Mouse (Mus musculus): ENCODE results near the gene Cmss1.

Gene Cmss1

GRCm38 (mm10) chr16:57346258-57346657 is 260.4 kb downstream of the Cmss1 start:
- no peak for DNase-seq (ENCODE audit: low spot score in 2 of 2)

GRCm38 (mm10) chr16:57340613-57340898 is 266.1 kb downstream of the Cmss1 start:
- no peak for DNase-seq (ENCODE audit: low spot score in 2 of 2)

- no peak for DNase-seq (ENCODE audit: low spot score in 2 of 2)
Measured at GRCm38 (mm10) chr16:57339765-57340612, 266.7 kb downstream of the Cmss1 start.

- no peak for DNase-seq (ENCODE audit: low spot score in 2 of 2)
Measured at GRCm38 (mm10) chr16:57336770-57337423, 269.8 kb downstream of the Cmss1 start.

GRCm38 (mm10) chr16:57332301-57332700 is 274.4 kb downstream of the Cmss1 start:
- no peak for DNase-seq (ENCODE audit: low spot score in 2 of 2)

- no peak for DNase-seq (ENCODE audit: low spot score in 2 of 2)
Measured at GRCm38 (mm10) chr16:57330111-57330510, 276.6 kb downstream of the Cmss1 start.

- DNase-seq (ENCODE audit: low spot score in 2 of 2) = no peak
Measured at GRCm38 (mm10) chr16:57329028-57329427, 277.6 kb downstream of the Cmss1 start.

GRCm38 (mm10) chr16:57326996-57327395 is 279.7 kb downstream of the Cmss1 start:
- DNase-seq (ENCODE audit: low spot score in 2 of 2) = peak in 1 of 2 experiments; percentile 35

- DNase-seq (ENCODE audit: low spot score in 2 of 2) = no peak
Measured at GRCm38 (mm10) chr16:57319284-57320124, 287.2 kb downstream of the Cmss1 start.

GRCm38 (mm10) chr16:57318637-57319125 is 288.0 kb downstream of the Cmss1 start:
- no peak for DNase-seq (ENCODE audit: low spot score in 2 of 2)

- DNase-seq (ENCODE audit: low spot score in 2 of 2) = no peak
Measured at GRCm38 (mm10) chr16:57317882-57318636, 288.6 kb downstream of the Cmss1 start.

- DNase-seq (ENCODE audit: low spot score in 2 of 2) = no peak
Measured at GRCm38 (mm10) chr16:57317127-57317526, 289.5 kb downstream of the Cmss1 start.

- DNase-seq (ENCODE audit: low spot score in 2 of 2) = no peak
Measured at GRCm38 (mm10) chr16:57315026-57315425, 291.6 kb downstream of the Cmss1 start.

GRCm38 (mm10) chr16:57314236-57314635 is 292.4 kb downstream of the Cmss1 start:
- DNase-seq (ENCODE audit: low spot score in 2 of 2) = no peak

GRCm38 (mm10) chr16:57313487-57313886 is 293.2 kb downstream of the Cmss1 start:
- no peak for DNase-seq (ENCODE audit: low spot score in 2 of 2)

GRCm38 (mm10) chr16:57312130-57312529 is 294.5 kb downstream of the Cmss1 start:
- no peak for DNase-seq (ENCODE audit: low spot score in 2 of 2)

GRCm38 (mm10) chr16:57305463-57305862 is 301.2 kb downstream of the Cmss1 start:
- no peak for DNase-seq (ENCODE audit: low spot score in 2 of 2)

GRCm38 (mm10) chr16:57303716-57304115 is 302.9 kb downstream of the Cmss1 start:
- DNase-seq (ENCODE audit: low spot score in 2 of 2) = no peak

- no peak for DNase-seq (ENCODE audit: low spot score in 2 of 2)
Measured at GRCm38 (mm10) chr16:57302792-57303698, 303.6 kb downstream of the Cmss1 start.

- no peak for DNase-seq (ENCODE audit: low spot score in 2 of 2)
Measured at GRCm38 (mm10) chr16:57301512-57302115, 305.1 kb downstream of the Cmss1 start.

Data from urinary bladder, postnatal 36 days (tissue).